Mouse (Mus musculus) kidney, adult 11 months (tissue): ENCODE data around the gene Itgb2.

Experiments
- DNase-seq: peaks from one replicate; pipeline ENCODE4 v3.0.0; 2022

The Itgb2 gene

GRCm38 (mm10) chr10:77517066-77517620 lies 12.9 kb upstream of the Itgb2 start:
- DNase-seq = no peak

DNA sequence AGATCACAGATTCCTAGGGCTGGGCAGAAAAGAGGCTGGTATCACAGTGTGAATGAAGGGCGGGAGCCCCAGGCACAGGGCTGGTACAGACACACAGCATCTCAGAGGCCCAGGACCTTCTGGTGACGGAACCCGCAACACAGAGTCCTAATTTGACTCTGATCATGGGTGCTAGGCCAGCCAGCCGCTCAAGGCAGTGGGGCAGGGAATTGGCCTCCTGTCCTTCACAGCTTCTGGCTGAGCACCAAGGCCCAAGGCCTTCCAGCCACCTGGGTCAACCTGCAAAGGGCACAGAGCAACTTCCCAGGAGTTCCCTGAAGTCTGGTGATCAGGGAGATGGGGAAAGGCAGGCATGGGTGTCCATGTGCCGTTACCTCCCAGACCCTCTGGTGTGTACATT lies 12.3 kb upstream of the Itgb2 start:
- DNase-seq = peak; percentile 82

DNA sequence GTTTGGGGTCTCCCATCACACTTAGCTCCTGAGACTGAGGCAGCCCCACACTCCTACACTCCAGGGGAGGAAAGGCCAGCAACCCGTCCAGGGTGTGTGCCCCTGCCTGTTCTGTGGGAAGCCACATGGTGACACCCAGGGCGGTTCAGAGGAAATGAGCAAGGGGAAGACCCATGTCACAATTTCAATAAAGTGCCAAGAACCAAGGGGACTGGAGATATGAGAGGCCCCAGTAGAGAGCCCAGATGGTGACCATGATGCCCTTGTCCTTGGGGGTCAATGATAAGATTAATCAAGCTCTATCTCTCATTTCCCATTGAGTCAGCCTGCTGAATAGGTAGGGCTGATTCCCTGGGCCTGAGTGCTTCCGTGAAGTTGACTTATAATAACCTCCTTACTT lies 10.9 kb upstream of the Itgb2 start:
- no peak for DNase-seq

- no peak for DNase-seq
Measured at GRCm38 (mm10) chr10:77520497-77520896, 9.6 kb upstream of the Itgb2 start.

DNA sequence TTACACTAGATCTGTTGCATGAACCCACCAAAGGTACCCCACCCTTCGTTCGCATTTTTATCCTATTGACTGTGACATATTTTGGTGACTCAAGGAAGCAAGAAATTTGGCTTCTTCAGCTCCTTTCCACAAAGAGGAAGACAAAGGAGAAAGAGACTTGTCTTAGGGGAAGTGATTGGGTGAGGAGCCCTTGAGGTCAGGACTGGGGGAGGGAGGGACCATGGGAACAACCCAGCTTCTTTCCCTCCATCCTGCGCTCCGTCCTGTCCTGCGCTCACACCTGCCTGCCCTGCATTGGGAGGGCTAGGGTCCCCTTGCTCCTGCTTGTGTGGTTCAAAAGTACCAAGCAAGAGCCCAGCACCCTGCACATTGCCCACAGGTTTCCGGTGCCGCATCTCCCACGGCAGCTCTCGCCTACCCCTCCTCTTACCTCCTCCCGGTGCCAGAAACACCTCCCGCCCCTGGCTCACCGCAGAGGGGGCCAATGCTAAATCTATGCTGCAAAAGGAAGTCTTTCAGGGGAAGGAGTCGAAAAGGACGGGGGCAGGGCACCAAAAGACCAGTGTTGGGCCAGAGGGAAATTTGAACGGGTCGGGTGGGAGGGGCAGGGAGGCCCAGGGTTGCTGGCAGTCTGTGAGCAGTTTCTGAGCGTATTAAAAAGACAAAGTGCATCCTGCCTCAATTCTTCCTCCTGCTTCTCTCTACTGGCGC lies 7.9 kb upstream of the Itgb2 start:
- DNase-seq = no peak

GRCm38 (mm10) chr10:77522746-77523145 lies 7.3 kb upstream of the Itgb2 start:
- no peak for DNase-seq

GRCm38 (mm10) chr10:77523321-77523720 lies 6.7 kb upstream of the Itgb2 start:
- peak; percentile 53 for DNase-seq

DNA sequence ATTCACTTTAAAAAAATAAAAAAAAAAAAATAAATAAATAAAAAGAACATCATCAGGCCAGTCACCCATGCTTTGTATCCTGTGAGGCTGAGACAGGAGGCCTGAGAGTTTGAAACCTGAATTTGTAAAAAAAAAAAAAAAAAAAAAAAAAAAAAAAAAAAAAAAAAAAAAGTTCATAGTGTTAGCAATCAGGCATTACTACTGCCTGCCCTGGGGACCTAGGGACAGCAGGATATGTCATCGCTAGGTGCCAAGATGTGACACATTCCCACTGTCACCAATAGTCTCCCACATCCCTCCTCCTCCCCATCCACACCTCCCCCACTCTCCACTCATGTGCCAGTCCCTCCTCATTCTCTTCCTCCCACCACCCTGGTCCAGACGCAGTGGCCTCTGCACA lies 3.6 kb upstream of the Itgb2 start:
- DNase-seq = no peak

DNA sequence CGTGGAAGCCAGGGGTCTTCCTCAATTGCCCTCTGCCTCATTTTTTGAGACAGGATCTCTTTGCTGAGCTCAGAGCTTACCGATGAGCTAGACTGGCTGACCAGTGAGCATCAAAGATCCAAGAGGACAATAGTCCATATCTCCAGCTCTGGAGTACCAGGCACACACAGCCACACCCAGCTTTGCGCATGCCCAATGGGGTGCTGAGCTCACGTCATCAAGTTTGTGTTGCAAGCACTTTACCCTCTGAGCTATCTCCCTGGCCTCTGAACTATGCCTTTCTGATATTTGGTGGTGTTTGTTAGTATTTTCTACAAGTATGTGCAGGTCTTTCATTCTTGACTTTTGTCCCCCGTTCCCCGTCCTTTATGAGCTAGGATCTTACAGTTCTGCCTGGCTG lies 1.4 kb upstream of the Itgb2 start:
- no peak for DNase-seq

GRCm38 (mm10) chr10:77531026-77532019 lies 1.3 kb downstream of the Itgb2 start:
- DNase-seq = no peak

GRCm38 (mm10) chr10:77532020-77532413 lies 2.0 kb downstream of the Itgb2 start:
- no peak for DNase-seq

DNA sequence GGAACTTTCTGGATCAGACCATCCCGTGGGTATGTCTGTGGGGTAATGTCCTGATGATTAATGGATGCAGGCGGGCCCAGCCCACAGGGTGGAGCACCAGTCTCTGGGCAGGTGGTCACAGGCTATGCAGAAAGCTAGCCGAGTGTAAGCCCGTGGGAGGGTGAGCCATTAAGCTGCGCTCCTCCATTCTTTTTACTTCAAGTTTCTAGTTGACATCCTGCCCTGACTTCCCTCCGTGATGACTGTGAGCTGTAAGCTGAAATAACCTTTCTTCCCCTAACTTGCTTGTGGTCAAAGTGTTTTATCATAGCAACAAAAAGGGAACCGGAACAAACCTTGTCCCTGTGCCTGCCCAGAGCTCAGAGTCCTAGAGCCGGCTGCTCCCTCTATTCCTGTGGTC lies 6.7 kb downstream of the Itgb2 start:
- no peak for DNase-seq

DNA sequence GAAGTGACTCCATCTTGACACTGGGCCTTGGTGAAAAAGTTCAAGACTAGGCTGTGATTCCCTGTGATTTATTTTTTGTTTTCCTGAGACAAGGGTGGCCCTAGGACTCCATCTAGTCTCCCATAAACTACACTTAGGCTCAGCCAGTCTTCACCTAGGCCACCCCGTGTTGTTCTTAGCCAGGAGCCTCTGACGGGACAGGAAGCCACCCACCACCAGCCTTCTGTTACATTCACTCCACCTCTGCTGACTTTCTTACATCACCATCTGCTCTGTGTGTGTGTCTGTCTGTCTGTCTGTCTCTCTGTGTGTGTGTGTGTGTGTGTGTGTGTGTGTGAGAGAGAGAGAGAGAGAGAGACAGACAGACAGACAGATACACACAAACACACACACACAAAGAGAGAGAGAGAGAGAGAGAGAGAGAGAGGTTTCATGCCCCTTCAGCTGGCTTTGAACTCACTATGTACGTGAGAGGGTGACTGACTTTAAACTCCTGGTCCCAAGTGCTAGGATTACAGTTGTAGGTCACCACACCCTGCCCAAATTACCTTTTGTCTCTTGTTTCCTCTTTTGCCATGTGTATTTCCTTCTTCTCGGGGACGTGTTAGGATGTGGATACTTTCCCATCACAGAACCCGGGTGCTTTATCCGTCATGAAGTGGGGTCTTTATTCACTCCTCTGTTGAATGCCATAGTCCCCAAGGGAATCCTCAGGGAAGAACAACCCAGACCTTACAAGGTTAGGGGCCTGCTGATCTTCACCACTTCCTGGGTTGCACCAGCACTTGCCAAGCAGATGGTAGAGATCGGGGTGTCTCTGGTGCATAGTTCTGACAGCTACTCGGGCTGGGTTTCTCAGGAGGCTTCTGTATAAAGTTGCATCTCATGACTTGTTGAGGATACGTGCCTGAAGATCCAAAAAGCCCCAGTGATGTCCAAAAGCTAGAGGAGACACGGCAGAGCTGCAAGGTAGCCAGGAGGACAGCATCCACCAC lies 7.5 kb downstream of the Itgb2 start:
- DNase-seq = no peak

DNA sequence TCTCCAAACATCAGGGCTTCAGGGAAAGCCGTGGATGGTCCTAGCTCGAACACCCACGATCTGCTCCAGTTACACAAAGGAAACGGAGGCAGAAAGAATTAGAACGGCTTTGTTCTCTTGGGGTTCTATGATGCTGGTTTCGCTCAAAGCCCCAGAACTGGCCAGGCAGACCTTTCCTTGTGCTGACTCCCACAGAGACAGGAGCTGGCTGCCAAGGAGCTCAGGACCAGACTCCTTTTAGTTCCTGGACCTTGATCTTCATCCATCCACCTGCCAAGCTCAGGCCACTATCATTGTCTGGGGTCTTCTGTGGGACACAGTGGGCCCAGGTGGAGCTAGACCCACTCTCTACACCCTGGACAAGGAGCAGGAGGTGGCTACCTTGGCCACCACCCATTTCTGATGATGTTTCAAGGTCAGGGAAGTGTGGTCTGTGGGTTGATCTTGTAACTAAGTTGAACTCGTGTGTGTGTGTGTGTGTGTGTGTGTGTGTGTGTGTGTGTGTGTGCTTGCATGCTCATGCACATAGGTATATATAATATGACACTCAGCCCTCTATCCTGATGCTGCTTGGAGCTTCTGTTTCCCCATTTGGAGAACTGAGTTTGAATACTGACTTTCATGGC lies 9.4 kb downstream of the Itgb2 start:
- no peak for DNase-seq

- DNase-seq = no peak
Measured at GRCm38 (mm10) chr10:77540576-77541102, 10.6 kb downstream of the Itgb2 start.

DNA sequence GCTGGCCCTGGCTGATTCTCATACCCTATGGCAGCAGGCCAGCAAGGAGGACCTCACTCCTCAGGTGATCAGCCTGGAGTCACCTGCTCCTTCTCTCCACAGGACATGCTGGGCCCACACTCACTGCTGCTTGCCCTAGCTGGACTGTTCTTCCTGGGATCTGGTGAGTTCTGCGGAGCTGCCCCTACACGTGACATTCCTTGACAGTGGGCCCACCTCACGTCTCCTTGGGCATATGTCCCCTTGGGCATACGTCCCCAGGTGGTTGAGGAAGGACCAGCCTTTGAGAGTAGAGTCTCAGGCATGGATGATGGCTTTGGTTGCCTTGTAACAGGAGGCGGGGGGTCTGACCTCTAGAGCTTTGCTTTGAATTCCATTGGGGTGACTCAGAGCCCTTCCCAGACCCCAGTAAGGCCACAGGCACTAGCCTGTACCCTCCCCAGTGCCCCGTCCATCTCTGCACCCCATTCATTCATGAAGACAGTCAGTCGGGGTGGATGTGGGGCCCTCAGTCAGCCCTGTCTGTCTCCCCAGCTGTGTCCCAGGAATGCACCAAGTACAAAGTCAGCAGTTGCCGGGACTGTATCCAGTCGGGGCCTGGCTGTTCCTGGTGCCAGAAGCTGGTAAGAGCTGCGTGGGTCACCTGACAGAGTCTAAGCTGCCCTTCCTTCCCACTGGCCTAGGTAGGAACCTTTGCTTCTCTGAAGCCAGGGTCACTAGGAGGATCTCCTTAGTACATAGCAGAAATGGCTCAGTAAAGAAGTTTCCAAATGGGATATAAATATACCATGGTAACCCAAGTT lies 12.0 kb downstream of the Itgb2 start:
- DNase-seq = peak; percentile 52

DNA sequence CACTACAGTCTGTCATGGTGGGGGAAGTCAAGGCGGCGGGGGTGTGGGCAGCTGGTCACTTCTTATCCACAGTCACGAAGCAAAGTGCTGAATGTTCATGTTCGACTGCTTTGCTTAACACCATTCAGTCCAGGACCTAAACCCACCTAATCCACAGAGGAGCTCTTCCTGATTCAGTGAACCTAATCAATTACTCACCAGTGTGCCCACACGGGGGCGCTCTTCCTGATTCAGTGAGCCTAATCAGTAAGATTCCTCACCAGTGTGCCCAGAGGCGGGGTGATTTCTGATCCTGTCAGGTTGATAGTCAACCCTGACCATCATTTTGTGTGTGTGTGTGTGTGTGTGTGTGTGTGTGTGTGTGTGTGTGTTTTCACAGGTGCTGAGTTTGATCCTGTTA lies 13.2 kb downstream of the Itgb2 start:
- no peak for DNase-seq

DNA sequence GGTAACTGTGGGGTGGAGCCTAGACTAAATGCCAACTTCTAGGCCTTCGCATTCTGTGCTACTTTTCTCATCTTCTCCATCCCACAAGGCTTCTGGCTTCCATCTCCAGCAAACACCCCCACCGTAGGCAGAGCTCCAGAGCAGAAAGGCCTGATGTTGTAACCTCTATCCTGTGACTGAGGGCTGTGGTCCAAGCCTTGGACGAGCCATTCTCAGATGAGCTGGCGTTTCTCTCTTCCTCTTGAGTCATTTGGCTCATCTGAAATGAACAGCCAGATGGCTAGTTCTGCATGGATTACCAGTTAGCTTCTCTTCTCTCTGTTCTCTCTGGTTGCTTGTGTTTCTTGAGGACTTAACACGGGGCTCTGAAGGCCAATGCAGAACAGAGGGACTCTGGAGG lies 14.9 kb downstream of the Itgb2 start:
- DNase-seq = no peak

DNA sequence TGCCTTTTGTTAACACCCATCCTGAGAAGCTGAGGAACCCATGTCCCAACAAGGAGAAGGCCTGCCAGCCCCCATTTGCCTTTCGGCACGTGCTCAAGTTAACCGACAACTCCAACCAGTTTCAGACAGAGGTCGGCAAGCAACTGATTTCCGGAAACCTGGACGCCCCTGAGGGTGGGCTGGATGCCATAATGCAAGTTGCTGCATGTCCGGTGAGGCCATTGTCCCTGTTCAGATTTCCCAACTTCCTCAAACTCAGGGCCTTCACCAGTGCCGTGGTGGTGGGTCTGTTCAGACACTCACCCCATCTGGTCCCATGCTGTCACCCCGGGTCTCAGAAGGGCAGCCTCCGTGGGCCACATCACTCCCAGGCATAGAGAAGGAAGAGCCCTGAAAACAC lies 18.5 kb downstream of the Itgb2 start:
- no peak for DNase-seq

DNA sequence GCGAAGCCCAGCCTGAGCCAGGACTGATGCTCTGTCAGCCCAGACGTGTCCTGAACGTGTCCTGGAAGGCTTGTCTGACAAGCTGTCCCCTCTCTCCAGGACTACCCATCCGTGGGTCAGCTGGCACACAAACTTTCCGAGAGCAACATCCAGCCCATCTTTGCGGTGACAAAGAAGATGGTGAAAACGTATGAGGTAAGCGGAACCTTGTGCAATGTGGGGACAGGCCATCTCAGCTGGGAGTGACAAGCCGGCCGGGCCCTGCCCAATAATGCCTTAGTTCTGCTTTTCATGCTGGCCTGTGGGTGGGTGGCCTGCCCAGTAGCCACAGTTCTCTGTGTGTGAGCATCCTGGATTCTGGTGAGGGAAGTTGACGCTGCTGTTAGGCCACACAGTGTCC lies 20.8 kb downstream of the Itgb2 start:
- DNase-seq = no peak

- DNase-seq = peak; percentile 48
Measured at GRCm38 (mm10) chr10:77552162-77552561, 22.1 kb downstream of the Itgb2 start.
